Mouse (Mus musculus) hindlimb bud, embryonic 11.5 days (tissue): Measurements from ENCODE around the gene Ccdc28b.
A peak's percentile ranks its signal among the peaks of the same experiment; 100 is the strongest.

Experiments used
- DNase-seq: peaks from one replicate; pipeline ENCODE4 v3.0.0-alpha.2; 2012; ENCODE audit warnings: low read depth, low spot score; ENCODE audit errors: extremely low spot score

Gene Ccdc28b

DNA sequence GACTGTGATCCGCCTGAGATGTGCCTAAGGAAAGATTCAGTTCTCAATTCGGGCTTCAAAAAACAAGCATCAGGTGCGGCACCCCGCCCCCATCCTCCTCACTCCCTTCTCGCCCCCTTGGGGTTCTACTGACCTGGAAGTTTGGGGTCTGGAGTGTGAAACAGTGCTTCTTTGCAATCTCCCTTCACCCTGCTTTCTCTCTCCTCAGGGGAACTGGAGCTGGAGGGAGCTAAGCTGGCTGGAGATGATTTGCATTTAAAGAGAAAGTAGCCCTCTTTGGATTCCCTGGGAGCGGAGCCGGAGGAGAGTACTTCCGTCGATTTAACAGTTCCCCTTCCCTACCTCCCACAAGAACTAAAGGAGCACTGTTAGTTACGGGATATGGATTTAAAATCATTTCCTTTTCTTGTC, at the start of gene Ccdc28b:
Ccdc28b (minus strand) TSS at position 267 of the 411 bp plus-strand sequence.
- DNase-seq, result no peak

DNA sequence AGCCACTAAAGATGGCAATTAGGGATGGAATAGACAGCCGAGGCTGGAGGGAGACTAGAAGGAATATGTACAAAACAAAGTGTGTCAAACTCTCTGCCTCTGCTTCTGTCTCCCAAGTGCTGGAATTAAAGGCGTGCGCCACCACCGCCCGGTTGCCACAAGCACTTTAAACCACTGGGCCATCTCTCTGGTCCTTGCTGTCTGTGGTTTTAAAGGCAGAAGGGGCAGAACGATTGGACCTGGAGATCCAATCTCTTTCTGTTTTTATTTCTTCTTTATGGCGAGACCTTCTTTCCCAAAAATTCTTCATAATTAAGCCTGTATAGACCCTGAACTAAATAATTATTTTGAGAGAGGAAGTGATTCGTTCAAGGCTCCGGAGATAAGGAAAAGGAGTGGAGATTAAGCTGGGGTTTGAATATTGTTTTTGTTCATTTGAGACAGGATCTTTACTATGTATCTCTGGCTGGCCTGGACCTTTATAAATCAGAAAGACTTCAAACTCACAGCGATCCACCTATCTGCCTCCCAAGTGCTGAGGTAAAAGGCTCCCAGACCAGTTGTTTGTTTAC, 49.2 kb upstream of the Ccdc28b start:
- no peak for DNase-seq

DNA sequence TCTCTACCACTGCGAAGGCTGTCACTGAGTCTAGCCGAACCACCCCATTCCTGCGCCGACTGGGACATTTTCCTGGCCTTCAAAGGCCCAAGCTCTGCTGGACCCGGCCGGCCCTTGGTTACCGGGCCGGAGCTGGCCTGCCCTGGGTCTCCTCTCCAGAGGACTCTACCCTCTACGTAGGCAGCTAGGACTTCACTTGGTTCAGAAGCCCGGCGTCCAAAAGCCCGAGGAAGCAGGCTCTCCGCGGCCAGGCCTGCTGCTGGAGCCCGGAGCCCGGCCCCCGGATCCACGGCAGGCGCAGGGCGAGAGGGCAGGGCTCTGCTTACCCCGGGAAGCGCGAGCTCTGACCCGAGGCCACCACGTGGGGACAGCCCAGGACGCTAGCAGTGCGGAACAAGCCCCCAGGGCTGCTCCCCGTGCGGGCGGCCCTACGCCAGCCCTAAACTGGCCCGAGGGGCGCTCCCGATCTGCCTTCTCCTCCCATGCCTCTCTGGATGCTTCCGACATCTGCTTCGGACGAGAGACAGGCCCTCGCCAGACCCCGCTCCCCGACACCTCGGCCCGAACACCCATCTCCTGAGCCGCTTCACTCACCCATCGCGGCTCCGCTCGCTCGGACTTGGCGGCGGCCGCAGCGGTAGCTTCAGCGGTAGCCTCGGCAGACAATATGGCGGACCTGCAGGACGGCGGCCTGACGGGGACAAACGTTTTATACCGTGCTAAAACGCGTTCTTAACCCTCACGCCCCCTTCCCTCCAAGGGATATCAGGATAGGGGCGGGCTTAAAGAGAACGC, 48.5 kb upstream of the Ccdc28b start, which contains the start of gene Kpna6:
Kpna6 (minus strand) TSS at position 685 of the 795 bp plus-strand sequence.
- peak; percentile 39 for DNase-seq

DNA sequence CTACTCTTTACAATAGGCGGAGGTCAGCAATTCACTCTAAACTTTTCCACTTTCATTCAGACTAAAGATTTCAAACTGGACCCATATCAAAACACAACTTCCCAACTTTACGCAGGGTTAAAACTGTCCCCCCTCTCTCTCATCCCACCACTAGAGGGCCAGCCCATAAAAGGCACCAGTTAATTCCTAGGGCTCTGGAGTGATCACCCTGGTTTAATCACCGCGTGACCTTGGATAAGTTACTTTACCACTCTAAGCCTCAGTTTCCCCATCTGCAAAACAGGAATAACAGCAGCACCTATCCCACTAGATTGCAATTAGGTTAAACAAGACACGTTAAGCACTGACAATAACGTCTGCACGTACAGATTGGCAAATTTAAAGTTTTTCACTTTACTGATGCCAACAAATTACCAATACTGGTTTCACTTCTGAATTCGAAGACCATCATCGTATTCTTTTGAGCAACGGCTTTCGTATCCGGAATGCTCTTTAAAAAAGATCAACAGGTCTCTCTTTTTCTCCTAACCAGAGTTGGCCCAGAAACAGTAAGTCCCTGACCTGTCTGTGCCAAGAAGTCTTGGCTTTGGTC, 47.8 kb upstream of the Ccdc28b start:
- peak; percentile 46 for DNase-seq

DNA sequence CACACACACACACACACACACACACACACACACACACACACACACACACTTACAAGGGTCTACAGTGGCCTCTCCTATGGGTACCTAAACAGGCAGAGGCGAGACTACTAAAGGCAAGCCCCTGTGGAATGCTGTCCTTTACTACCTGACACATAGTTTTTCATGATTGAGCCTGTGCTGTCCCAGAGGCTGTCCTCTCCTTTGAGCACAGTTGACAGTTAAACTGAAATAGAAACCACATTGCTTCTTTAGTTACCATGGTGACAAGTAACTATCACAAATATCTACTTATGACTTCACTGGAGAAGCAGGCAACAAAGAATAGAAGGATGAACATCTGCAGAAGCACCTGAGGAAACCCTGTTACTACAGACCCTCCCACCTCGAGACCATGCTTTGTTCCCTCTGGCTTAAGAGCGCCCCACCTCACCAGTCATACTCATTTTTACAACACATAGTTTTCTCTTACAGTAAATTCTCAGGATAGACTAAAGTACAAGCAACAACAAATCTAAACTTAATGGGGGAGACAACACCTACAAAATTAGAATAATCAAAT, 38.6 kb upstream of the Ccdc28b start:
- no peak for DNase-seq

DNA sequence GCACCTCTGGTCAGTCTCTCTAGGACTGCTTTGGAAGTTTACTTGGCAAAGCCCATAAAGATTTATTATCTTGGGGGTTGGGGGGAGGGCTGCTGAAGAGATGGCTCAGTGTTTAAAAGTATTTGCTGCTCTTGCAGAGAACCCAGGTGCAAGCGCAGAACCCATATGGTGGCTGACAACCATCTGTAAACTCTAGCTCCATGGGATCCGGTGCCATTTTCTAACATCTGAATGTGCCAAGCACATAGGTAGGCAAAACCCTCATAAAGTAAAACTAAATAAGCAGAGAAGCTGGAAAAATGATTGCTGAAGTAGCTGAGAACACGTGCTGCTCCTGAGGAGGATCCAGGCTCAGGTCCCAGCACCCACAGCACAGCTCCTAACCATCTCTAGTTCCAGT, 37.8 kb upstream of the Ccdc28b start:
- no peak for DNase-seq

DNA sequence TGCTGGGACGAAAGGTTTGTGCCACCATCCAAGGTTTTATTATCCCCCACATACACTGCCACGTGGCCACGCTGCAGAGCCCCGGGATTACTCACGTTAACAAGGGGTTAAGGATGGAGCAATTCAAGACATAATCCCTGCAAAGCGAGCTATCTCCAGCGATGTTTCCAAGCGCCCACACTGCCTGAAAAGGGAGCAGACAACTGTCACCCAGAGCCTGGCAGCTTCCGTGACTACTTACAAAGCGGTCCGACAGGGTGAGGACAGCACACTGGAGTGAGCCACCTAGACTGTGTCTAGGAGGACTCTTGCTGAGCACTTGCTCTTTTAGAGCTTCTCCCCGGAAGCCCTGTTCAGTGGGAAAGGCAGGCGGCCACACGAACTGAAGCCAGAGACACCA, 31.0 kb upstream of the Ccdc28b start:
- DNase-seq, result no peak

DNA sequence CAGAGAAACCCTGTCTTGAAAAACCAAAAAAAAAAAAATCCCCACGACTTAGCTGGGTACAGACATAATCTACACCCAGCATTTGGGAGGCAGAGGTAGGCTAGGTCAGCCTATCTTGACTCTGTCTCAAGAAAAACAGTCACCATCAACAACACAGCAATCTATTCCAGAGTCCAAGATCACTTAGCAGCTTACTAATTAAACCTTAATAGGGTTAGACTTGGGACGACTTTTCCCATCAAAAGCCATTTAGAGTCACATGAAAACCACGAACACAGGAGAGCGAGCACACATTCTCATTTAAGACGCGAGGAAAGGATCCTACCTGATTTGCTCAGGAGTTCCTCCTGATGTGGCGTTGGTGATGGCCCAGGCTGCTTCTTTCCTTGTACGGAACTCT, 26.6 kb upstream of the Ccdc28b start:
- DNase-seq, result no peak

DNA sequence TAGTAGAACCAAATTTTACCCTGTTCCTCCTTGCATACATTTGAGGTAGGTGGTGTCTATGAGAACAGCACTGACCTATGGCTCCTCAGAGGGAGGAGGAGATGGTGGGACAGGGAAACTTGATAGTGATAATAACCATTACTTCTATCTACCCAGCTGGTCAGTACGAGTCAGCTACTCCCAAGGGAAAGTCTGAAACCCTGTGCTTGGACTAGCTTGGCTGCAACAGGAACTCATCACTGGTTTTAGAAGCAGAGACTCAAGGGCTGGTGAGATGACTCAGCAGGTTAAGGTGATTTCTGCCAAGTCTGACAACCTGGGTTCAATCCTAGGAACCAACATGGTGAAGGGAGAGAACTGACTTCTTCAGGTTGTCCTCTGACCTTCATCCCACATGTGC, 24.9 kb upstream of the Ccdc28b start:
- no peak for DNase-seq

DNA sequence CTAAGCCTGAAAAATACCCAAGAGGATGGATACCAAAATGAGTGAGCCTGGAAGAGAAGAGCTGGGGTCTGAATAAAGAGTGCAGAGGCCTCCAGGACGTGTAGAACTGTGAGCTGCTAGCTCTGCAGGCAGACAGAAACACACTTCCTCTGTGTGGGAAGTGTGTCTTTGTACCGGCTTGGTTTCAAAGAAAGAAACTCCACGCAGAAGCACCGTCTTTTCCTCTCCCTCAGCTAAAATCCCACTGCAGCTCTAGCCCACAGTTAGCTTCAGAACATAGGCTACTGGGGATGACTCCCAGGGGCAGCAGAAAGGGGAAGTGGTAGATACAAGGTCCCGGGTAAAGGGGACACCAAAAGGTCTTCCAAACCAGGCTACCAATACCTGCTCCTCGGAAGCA, 21.5 kb upstream of the Ccdc28b start:
- no peak for DNase-seq

DNA sequence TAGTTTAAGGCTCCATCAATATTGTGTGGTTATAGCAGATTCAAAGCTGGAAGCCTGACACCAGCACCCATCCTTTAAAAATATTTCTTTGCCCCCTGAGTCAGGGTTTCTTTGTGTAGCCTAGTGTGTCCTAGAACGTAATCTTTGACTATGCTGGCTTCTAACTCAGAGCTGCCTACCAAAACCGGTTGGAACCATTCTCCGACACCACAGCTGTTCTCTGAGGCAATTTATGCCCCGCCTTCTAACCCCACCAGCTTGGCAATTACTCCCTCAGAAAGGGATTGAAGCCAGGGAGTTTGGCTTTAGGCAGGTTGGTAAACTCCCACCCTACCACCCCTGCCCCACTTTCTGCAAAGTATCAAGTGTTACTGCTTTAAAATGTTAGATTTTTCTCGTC, 18.0 kb upstream of the Ccdc28b start:
- DNase-seq, result no peak

DNA sequence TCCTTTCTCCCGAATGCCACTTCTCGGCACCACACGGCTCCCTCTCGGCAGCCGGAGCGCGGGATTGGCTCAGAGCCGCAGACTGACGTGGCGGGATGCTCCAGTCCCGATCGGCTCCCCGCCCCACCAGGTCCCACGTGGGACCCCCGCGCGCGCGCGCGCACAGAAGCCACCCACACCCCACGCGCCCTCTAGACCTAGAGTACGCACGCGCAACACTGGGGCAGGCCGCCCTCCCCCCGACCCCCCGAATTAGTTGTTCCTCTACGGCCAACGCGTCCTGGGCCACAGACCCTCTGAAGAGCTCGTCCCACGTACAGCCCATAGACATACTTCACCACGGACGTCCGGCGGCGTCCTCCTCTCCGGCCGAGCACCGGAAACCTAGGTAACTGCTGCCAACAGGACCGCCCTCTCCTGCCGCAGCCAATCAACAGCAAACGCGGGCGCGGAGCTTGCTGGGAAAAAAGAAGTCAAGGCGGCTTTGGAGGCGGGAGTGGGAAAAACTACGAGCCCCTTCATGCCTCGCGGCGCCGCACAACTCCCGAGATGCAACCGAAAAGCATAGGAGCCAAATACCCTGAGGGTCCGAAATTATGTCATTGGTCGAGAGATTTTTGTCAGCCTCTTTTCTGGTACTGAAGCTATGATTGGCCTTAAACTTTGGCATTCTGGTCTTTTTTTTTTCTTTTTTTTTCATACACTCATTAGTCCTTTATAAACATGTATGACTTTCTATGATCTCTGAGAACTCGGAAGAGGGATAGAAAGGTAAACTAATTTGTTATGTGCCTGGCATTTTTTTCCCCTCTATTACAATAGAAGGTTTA, 17.1 kb upstream of the Ccdc28b start, which contains the start of gene Txlna:
Txlna (minus strand) TSS at position 428 of the 830 bp plus-strand sequence.
- peak; percentile 96 for DNase-seq

DNA sequence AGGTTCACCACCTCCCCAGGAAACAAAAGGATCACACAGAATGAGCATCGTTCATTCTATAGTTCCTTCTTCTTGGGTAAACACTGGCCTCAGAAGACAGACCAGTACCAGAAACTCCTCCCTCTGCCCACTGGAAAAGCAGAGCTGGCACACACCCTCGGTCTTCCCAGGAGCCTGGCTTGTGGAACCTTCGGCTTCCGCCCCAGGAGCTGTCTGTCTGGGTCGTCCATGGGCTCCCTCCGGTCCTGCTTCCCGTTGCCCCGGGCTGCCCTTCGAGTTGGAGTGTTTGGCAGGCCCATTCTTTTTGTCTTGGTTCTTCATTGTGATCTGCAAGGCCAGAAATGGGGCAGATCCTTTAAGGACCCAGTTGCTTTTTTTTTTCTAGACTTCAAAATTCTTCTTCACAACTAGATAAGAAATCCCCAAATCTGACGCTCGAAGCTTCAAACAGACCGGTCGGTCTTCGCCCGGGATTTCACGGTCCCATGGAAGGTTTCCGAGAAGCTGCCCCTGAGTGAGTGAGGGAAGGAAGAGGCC, 16.4 kb upstream of the Ccdc28b start:
- DNase-seq, result no peak

DNA sequence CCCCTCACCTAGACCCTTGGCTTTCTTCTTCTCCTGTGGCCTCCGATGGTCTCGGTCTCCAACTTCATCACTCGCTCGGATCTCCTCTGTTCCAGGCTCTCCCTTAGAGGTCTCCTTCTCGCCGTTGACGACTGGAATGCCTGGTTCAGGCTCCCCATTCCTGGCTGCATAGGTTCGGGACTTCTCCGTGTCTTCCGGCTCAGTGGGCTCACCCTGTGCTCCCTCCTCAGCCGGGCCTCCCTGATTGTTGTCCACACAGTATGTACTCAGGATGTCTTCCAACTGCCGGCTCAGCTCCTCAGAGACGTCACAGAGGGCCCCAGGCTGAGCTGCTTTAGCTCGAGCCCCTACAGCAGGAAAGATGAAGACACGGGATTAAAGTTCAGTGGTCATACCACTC, 15.5 kb upstream of the Ccdc28b start:
- no peak for DNase-seq

DNA sequence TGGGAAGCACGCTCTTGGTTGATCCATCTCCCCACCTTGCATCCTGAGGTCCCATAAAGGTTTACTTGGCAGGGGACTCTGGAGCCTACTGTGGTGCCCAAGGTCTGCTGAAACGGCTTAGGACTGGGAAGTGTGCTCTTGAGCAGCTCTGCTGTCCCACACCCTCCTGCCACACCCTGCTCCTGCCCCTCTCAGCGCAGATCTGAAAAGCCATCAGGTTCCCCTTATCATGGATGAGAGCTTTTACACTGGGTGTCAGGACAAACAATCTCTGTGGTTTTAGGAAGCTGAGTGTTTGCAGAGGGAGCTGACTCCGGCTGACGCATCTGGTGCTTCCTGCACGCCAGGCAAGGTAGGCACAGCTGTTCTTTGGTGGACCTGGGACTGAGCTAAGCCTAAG, 10.1 kb upstream of the Ccdc28b start:
- DNase-seq, result no peak

DNA sequence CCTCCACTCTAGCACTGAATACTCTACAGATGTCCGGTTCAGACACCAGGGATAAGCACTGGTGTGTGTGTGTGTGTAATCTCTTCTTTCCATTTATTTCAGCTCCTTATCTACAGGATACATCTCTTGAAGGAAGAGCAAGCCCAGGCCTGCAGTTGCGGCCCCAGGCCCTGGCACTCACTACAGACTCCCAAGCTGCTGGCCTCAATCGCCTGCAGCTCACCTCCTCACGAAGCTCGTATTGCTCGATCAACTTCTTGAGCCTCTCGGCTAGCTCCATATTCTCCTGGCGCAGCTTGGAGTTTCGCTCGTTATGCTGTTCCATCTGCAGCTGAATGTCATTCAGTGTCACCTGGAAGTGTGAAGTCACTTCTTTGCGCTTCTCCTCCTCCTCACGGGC, 8.1 kb upstream of the Ccdc28b start:
- no peak for DNase-seq

DNA sequence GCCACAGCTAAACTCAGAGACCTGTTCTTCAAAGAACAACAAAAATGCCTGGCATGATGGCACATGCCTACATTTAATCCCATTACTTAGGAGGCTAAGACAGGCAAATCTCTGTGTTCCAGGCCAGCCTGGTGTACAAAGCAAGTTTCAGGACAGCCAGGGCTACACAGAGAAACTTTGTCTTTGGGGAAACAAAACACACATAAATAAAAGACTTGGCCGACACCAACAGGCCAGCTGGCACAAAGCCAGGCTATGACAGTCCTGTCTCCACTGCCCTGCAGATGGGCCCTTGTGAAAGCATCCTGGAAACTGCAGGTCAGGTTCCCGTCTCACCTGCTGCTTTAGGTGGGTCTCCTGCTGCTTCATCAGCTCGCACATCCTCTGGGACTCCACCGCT, 7.2 kb upstream of the Ccdc28b start:
- no peak for DNase-seq

DNA sequence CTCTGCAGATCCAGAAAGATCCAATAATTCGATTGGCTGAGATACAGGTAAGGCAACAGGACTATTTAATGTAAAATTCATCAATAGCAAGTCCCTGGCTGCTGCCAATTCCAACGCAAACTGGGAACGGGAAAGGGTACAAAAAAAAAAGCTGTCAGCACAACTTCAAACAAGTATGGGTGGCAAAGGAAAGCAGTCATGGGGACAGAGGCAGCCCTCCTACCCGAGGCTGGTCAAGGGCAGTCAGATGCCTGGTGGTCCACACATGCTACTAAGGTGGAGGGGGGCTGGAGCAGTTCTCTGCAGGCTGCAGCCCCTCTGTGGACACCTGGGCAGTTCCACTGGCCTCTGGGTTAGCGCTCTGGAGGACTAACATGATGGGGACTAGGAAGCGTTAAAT, 2.3 kb upstream of the Ccdc28b start:
- no peak for DNase-seq

DNA sequence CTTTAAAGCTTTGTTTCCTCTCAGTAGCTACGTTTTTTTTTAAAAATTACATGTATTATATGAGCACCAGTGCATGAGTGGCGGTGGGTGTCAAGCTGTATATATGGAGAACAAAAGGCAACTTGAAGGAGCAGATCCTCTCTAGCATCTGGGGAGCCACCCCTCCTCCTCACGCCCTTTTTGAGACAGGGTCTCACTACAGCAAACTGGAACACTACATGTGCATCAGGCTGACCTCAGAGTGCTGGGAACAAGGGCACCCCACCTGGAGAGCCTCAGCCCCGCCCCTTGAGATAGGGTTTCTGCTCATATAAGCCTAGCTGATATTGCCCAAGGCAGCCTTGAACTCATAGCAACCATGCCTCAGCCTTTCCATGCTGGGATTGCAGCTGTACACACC, 1.7 kb upstream of the Ccdc28b start:
- no peak for DNase-seq

DNA sequence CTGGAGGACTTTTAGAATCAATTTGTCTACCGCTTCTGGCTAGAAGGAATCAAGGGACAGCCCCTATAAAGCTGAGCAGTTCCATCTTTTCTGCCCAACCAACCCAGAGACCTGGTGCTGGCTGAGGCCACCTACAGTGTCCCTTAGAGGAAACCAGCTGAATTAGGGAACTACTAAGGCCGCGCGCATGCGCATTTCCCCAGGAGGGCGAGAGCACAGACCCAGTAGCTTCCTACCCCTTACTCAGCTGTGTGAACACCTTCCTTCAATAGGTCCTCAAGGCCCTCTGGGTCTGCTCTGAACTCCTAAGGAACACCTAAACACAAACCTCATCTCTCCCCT, 1.3 kb upstream of the Ccdc28b start:
- DNase-seq, result no peak
